Mouse (Mus musculus): Measurements from ENCODE around the gene Tuba1a. TPM values are rescaled to one million over a fixed set of nuclear protein-coding genes. Genes with fewer than 3 reads are reported as not detected.
"Not testable (repeated sequence)": the region's sequence is repeated elsewhere in the genome, so short reads cannot be mapped to it uniquely, and the experiment has no call there.

Tuba1a gene
- polyA plus RNA-seq, 1 experiment from 2014 or later: 915 TPM

DNA sequence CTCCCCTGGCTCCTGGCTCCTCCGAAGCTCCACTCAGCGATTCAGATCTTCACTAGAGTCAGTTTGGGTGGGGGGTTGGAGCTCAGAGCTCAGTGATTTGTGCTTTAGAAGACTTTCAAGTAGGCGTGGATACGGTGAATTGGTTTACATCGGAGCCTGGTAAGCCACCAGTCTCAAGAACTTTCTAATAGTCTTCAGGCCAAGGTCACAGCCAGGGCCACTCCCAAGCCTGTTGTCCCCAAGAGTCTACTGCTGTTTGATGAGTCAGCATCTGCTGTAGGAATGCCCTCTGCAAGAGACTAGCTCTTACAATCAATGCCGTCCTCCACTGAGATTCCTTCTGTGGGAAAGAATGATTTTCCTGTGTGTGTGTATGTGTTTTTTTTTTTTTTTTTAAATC is 28.6 kb upstream of the Tuba1a start:
- no peaks in the 10 kb centered on the region for H3K36me3 ChIP-seq
- WGBS: 80% methylated on average over 6 of the region's 6 CpGs
- H3K9me3 ChIP-seq: no peaks in the 10 kb centered on the region
- H3K9ac ChIP-seq: no peak overlapping the region
- ATAC-seq (ENCODE audit: insufficient read depth, low FRiP score, low read depth): no peak
- H3K27me3 ChIP-seq (replicated peaks): no peaks in the 10 kb centered on the region
- no peak overlapping the region for H3K27ac ChIP-seq
- 0 out of 2 replicates have a peak, but pooled peaks cover 3% of the 10 kb centered on the region for H3K4me1 ChIP-seq
- H3K4me3 ChIP-seq (replicated peaks): no peak overlapping the region
- no peak overlapping the region for H3K4me2 ChIP-seq

DNA sequence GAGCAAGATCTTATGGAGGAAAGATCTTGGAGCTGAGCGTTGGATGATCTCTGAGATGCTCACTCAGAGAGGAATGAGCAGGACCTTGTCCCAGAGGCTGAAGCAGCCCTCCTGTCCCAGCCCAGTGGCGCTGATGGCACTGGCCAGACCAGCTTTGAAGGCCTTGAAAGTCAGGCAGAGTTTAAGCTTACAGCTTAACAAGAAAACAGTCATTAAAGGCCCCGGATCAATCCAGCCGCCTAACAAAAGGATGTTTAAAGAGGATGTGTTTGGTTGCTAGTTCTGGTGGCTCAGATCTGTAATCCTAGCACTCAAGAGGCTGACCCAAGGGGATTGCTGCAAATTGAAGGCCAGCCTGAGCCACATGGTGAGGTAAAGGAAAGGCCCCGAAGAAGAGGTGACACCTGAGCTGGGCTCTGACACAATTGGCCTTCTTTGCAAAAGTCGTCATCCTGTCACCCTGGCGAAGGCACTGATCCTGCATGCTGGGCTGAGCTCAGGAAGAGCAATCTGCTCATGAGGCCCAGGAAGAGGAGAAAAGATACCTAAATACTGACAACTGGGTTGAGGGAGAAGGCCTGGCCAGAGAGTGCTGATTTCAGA is 26.6 kb upstream of the Tuba1a start:
- Histone ChIP-seq H3K27me3 (replicated peaks) (no peaks in the 10 kb centered on the region), H3K36me3 (no peaks in the 10 kb centered on the region), H3K9me3 (no peaks in the 10 kb centered on the region), H3K4me1 (no peaks in the 10 kb centered on the region), H3K4me2 (no peak overlapping the region), H3K9ac (no peak overlapping the region), H3K27ac (no peak overlapping the region), H3K4me3 (replicated peaks) (no peak overlapping the region)
- 57% methylated on average over 7 of the region's 7 CpGs for WGBS
- no peak for ATAC-seq (ENCODE audit: insufficient read depth, low FRiP score, low read depth)

DNA sequence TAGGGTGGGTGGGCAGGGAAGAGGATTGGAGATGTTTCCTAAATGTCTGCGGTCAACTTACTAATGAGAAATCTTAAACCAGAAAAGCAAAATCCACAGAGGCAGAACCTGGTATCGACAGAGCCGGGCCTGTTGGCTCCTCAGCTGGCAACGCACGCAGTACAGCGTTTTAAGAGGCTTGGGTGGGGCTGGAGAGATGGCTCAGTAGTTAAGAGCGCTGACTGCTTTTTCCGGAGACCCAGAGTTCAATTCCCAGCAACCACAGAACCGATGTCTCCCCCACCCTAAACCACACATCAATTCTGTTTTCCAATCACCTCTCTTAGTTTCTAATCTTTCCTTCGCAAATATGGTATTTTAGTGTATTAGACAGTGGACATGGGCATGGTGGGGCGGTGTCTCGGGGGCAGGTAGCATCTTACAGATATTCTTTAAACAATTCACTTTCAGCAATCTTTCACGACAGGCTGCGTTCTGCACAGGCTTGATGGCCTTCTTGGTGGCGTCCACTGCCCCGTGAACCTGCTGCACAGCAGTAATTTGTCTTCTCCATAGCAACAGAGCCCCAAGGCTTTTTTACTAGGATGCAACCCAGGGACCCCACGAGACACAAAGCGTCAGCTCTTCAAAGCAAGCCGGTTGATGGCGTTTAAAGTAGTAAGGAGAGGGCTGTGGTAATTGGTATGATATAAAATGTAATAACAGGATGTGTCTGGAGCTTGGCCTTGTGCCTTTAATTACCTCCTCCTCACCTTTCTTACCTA is 25.1 kb upstream of the Tuba1a start:
- Histone ChIP-seq H3K4me1 (no peaks in the 10 kb centered on the region), H3K27me3 (replicated peaks) (no peaks in the 10 kb centered on the region), H3K9ac (no peak overlapping the region), H3K27ac (no peak overlapping the region), H3K4me3 (replicated peaks) (no peak overlapping the region), H3K4me2 (no peak overlapping the region), H3K9me3 (no peaks in the 10 kb centered on the region), H3K36me3 (no peaks in the 10 kb centered on the region)
- no peak for ATAC-seq (ENCODE audit: insufficient read depth, low FRiP score, low read depth)
- WGBS: 73% methylated on average over 20 of the region's 20 CpGs

DNA sequence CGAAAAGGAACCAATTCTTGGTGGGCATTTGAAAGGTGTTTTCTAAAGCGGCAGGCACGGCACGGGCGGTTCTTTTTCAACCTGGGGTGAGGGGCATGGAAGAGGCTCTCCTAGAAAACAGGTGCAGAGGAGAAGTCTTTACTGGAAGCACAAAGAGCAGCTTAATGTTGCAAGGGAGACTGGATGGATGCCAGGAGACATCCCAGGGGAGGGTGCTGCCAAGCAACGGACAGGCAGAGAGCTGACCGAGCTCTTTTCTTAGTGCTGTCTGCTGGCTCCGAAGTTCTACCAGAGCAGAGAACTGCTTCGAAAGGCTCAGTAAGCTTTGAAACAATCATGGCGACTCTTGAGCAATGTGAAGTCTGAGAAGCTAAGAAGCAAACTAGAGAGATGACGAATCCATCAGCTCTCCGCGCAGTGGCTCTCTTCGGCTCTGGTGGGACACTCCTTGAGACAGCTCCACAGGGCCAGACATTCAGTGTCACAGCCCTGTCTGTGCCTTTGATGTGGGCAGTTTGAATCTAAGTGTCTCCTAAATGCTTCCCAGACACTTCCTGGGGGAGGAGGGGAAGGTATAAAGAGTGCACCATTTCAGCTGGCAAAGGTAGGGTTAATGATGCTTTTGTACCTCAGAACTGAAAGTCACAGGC is 24.4 kb upstream of the Tuba1a start:
- Histone ChIP-seq H3K4me1 (no peaks in the 10 kb centered on the region), H3K27ac (no peak overlapping the region), H3K27me3 (replicated peaks) (no peaks in the 10 kb centered on the region), H3K9me3 (no peaks in the 10 kb centered on the region), H3K36me3 (no peaks in the 10 kb centered on the region), H3K9ac (no peak overlapping the region), H3K4me2 (no peak overlapping the region), H3K4me3 (replicated peaks) (no peak overlapping the region)
- 64% methylated on average over 14 of the region's 14 CpGs for WGBS
- no peak; the same call in 1 of the 2 replicates for ATAC-seq (ENCODE audit: insufficient read depth, low FRiP score, low read depth)

DNA sequence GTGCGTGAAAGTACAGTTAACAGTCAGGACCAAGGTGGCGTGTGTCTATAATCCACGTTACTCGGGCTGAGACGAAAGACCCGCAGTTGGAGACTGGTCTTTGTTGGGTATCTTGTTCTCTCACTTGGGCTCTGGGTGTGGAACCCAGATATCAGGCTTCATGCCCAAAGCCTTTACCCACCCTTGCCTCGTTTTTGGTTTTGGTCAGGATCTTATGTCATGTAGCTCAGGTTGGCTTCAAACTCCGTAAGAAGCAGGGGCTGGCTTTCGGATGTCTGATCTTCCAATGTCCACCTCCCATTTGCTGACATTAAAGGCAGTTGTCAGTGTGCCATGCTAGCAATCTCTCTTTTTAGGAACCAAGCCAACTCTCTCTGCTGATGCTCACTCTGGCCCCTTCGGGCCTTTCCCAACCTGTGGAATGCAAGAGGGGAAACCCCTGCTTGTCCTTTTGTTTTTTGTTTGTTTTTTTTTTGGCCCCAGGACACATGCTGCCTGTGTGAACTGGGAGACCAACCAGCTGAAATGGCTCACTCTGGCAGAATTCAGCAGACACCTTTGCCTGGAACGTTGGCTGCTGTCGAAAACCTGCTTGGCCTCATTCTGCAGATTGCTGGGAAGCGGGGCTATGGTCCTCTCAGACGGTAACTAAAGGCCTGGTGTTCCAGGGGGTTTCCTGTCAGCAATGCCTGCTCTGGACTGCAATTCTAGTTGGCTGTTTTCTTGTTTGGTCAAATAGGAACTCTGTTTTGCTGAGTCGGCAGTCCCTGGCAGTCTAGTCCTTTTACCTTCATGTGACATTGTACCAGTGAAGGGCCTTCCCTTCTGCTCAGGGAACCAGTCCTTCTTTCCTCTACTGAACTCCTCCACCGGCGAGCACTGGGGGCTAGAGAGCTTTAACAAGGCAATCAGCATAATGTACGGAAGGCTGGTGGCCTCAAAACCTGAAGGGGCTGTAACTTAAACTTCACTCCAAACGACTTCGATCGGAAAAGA is 23.6 kb upstream of the Tuba1a start:
- H3K36me3 ChIP-seq: no peaks in the 10 kb centered on the region
- H3K4me1 ChIP-seq: no peaks in the 10 kb centered on the region
- H3K9me3 ChIP-seq: no peaks in the 10 kb centered on the region
- 73% methylated on average over 21 of the region's 21 CpGs for WGBS
- H3K27me3 ChIP-seq (replicated peaks): no peaks in the 10 kb centered on the region
- H3K27ac ChIP-seq: no peak overlapping the region
- no peak overlapping the region for H3K9ac ChIP-seq
- H3K4me2 ChIP-seq: no peak overlapping the region
- ATAC-seq (ENCODE audit: insufficient read depth, low FRiP score, low read depth): no peak
- no peak overlapping the region for H3K4me3 ChIP-seq (replicated peaks)

DNA sequence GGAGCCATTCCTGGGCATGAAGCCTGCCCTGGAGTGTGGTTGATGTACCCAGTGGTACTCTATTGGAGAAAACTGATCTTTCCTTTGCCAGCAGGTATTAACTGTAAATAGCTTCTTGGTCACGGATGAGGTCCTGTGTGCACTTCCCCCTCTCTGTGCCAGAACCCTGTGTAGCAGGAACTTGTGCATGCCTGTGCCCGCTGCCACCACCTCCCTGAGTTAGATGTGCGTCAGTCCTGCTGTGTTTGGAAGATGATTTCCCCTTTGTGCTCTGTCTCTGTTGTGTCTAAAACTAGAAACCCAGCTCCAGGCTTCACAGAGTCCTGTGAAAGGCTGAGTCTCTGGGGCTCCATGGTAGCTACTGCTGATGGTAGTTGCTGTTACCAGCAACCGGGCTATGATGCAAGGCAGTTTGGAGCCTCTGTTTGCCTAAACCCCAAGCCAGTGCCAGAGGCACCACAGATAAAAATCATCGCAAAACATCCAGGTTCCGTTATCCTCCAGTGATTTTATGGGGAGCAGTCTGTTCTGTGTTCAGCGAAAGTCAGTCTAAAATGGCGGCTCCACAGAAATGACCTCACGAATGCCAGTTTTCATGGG is 19.6 kb upstream of the Tuba1a start:
- WGBS: 83% methylated on average over 9 of the region's 9 CpGs
- Histone ChIP-seq H3K4me1 (peaks cover 15% of the 10 kb centered on the region; the same call in 1 of the 2 replicates), H3K9ac (no peak overlapping the region), H3K27me3 (replicated peaks) (no peaks in the 10 kb centered on the region), H3K4me2 (no peak overlapping the region), H3K27ac (no peak overlapping the region), H3K36me3 (no peaks in the 10 kb centered on the region), H3K9me3 (no peaks in the 10 kb centered on the region), H3K4me3 (replicated peaks) (no peak overlapping the region)
- no peak for ATAC-seq (ENCODE audit: insufficient read depth, low FRiP score, low read depth)

DNA sequence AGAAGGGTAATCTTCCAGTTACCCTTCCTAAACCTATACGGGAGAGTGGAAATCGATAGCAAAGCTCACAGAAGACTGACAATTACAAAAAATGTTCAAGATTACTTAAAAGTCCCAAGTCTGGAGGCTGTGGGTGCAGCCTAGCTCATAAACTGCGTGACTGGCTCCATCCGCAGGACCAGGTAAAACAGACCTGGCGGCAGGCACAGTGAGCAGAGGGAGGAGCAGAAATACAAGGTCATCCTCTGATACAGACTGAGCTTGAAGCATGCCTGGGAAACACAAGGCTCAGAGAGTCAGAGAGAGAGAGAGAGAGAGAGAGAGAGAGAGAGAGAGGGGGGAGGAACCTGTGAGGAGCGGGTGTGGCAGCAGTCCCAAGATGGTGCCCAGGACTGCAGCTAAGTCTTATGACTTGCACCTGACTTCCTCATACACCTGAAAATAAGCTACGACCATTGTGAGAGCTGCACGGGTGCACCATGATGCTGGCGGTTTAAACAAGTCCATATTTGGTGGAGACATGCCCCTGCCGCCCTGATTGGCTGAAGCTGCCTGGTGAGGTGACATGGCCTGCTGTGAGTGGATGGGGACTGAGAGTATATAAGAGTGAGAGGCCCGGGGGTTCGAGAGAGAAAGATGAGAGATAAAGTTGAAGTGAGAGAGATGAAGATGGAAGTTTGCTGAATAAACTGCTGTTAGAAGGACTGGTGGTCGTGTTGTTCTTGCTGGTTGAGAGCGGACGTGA is 18.2 kb upstream of the Tuba1a start:
- not testable (repeated sequence) for H3K9me3 ChIP-seq; H3K27me3 ChIP-seq (replicated peaks); H3K9ac ChIP-seq; H3K27ac ChIP-seq; H3K36me3 ChIP-seq; ATAC-seq (ENCODE audit: insufficient read depth, low FRiP score, low read depth); H3K4me3 ChIP-seq (replicated peaks); H3K4me2 ChIP-seq
- peaks cover 15% of the 10 kb centered on the region; the same call in 1 of the 2 replicates for H3K4me1 ChIP-seq
- 71% methylated on average over 15 of the region's 15 CpGs for WGBS

DNA sequence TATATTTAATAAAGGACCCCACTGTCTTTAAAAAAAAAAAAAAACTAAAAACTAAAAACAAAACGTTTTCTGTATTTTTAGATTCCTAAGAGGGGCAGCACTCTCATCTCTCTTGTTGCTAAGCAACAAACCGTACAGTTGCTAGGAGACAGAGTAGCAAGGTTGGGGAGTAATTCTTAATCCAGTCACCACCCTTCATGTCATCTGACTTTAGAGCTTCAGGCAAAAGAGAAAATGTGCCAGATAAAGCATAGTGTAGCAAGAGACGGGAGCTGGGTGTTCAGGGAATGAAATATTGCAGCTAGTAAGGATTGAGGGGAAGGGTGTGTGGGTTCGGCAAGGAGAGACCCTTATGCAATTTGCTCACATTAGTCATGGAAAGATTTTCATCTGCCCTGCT is 17.6 kb upstream of the Tuba1a start:
- Histone ChIP-seq H3K27ac (no peak overlapping the region), H3K4me3 (replicated peaks) (no peak overlapping the region), H3K27me3 (replicated peaks) (no peaks in the 10 kb centered on the region), H3K4me1 (peaks cover 15% of the 10 kb centered on the region; the same call in 1 of the 2 replicates), H3K36me3 (no peaks in the 10 kb centered on the region), H3K9me3 (no peaks in the 10 kb centered on the region), H3K4me2 (no peak overlapping the region), H3K9ac (no peak overlapping the region)
- ATAC-seq (ENCODE audit: insufficient read depth, low FRiP score, low read depth): no peak
- WGBS: 39% methylated on average over 4 of the region's 4 CpGs

DNA sequence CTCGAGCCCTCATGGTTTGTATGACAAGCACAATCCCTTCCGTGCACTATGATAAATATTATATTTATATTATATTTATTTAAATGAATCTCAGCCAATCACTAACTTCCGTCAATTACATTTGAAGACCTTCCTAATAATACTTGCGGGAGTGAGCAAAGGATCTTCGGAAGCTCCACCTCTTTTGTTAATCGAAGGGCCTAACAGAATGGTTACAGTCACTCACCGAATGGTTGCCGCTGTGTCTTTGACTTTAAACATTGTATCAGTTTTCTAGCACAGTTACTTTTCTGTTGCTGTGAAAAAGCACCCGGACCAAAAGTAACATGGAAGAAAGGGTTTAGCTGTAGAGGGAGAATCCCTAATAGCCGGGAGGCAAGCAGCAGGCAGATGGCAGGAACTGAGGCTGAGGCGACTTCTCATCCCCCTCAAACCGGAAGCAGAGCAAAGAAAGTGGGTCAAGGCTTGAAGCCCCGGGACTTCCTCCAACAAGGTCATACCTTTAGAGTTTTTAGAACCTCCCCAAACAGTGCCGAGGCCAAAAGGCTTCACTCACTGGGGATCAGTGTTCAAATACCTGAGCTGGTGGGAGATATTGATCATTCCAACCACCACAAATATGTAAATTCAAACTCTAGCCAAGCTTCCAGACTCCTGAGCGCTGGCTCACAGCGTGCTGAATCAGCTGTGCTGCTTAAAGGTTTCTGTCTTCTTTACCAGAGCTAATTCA is 16.0 kb upstream of the Tuba1a start:
- no peaks in the 10 kb centered on the region for H3K36me3 ChIP-seq
- no peak overlapping the region for H3K9ac ChIP-seq
- no peaks in the 10 kb centered on the region for H3K27me3 ChIP-seq (replicated peaks)
- no peaks in the 10 kb centered on the region for H3K9me3 ChIP-seq
- ATAC-seq (ENCODE audit: insufficient read depth, low FRiP score, low read depth): no peak
- no peak overlapping the region for H3K4me3 ChIP-seq (replicated peaks)
- WGBS: 21% methylated on average over 16 of the region's 16 CpGs
- no peak overlapping the region for H3K4me2 ChIP-seq
- peaks cover 15% of the 10 kb centered on the region; the same call in 1 of the 2 replicates for H3K4me1 ChIP-seq
- peak overlapping the region; percentile 49 for H3K27ac ChIP-seq

DNA sequence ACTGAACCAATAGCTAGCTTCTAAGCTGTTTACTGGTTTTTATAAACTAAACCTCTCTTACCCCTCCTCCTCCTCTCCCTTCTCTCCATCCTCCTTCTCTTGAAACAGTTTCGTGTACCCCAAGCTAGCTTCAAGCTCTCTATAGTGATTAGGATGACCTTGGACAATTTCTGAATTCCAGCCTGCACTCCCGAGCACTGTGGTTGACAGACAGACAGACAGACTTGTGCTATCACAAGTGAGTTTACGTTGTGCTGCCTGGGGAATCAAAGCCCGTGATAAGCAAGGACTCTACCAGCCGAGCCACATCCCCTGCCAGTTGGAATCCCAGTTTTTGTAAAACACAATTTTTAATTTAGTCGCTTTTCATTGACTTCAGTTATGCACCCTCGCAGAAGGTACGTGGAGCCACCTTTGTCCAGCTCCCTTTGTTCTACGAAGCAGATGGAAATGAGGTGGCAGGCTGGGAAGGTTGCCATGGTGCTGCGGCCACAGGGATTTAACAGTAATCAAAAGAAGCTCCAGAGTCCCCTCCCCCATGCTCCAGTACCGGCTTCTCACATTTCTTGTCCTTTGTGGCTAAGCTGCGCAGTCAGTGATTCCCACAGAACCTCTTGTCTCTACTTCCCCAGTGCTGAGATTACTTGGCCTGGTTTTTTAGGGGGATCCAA is 15.3 kb upstream of the Tuba1a start:
- no peaks in the 10 kb centered on the region for H3K36me3 ChIP-seq
- peaks cover 15% of the 10 kb centered on the region; the same call in 1 of the 2 replicates for H3K4me1 ChIP-seq
- 17% methylated on average over 12 of the region's 12 CpGs for WGBS
- no peak overlapping the region for H3K4me3 ChIP-seq (replicated peaks)
- H3K4me2 ChIP-seq: peak overlapping the region; percentile 24; the same call in 1 of the 2 replicates
- H3K9ac ChIP-seq: no peak overlapping the region
- H3K9me3 ChIP-seq: no peaks in the 10 kb centered on the region
- no peaks in the 10 kb centered on the region for H3K27me3 ChIP-seq (replicated peaks)
- peak overlapping the region; percentile 49 for H3K27ac ChIP-seq
- no peak for ATAC-seq (ENCODE audit: insufficient read depth, low FRiP score, low read depth)
